Mouse (Mus musculus) cerebellum, postnatal 25 days (tissue): ENCODE measurements around the gene Lhx1.

Experiments
- DNase-seq, 2 experiments: peaks; one replicate each; pipeline ENCODE4 v3.0.0; 2021; ENCODE audit warnings: mixed read lengths in 2 of 2

Gene Lhx1

DNA sequence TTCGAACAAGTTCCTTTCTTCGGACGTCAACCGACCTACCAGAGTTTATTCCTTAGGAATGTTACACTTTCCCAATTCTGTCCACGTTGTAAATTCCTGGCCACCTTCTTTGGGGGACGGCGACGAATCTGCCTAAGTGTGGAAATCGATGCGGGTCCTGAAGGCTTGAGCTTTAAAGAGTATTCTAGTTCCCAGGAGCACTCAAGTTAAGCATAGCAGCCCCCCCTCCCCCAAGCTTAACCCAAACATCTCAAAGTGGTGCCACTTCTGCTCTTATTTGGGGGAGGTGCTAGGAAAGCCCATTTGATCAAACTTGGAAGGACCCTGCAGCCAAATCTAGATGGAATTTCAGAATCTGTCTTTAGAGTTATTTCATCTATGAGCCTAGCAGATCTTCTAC lies 1.1 kb upstream of the Lhx1 start:
- peak in 1 of 2 experiments; percentile 30 for DNase-seq

DNA sequence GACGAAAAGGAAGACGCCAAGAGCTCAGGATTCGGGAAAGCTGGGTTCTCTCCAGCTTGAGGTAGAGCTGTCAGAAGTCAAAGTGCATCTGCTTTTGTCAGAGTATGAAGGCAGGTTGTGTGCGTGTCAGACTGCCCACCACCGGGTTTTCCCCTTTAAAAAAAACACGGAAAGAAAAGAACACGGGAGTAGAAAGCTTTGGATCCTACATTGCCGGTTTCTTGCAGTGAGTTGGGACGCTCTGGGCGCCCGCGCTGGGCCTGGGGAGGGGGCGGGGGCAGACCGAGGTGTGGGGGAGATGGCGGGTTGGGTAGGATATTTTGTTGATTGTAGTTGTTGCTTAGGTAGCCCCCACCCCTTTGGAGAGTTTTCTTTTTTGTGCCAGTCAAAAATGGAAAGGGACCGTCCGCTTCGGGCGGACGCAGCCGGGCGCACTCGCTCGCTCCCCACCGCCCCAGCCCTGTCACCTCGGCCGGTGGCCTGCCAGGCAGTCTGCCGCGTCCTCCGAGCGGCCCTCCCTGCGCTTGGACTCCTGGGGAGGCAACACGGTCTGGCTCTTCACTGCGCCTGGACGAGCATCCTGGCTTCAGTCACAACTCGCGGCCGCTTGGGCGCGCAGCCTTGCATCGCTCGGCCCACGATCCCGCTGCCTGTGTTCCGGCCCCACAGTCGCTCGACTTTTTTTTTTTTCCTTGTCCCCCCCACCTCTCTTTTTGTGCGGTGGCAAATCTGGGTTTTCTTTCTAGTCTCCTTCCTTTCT lies 644 bp downstream of the Lhx1 start:
- DNase-seq = peak; percentile 81 to 83

DNA sequence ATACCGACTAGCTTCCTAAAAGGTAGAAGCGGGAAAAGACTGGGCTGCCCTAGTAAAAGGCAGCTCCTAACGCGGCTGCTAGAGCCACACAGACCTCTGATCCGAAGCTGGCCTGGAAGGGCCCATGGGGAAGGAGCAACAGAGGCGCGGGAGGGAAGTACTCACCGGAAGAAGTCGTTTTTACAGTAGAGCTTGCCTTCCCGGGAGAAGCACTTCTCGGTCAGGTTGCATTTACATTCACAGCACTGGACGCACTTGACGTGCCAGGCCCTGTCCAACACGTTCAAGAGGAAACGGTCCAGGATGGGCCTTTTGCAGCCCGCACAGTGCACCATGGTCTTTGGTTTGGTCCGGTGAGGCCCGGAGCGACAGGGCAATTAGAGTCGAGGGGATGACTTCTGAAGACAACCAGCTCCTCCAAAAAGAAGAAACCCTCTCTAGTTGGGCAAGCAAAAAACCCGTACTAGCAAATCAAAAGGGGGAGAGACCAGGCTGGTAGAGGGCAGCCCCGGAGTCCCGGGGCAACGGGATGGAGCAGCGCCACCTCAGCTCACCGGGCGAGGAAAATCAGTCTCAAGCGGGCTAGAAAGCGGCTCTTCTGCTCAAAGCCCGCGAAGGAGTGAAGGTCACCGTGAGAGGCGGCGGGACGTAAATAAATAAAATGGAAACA lies 1.4 kb downstream of the Lhx1 start:
- DNase-seq = peak; percentile 71 to 78

DNA sequence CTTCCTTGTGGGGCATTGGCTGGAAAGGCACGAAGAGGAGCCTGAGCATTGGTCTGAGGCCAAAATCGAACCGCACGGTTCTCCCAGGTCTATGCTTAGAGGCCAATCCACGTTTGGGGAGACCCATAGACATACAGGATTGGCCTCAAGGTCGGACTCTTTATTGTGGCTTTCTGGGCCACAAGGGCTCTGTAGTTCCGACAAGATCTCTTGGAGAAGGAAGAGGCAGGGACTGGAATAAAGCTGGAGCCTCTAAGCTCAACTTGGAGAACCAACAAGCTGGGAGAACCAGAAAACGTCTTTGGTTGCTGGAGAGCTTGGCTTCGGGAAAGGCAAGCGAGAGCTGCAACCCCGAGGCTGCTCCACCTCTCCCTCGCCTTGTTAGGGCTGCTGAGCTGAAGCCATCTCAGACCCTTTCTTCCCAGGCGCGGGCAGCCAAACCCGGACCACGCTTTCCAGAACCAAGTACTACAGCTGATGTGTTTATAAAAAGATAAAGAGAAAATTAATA lies 2.0 kb downstream of the Lhx1 start:
- DNase-seq = peak; percentile 75 to 76

DNA sequence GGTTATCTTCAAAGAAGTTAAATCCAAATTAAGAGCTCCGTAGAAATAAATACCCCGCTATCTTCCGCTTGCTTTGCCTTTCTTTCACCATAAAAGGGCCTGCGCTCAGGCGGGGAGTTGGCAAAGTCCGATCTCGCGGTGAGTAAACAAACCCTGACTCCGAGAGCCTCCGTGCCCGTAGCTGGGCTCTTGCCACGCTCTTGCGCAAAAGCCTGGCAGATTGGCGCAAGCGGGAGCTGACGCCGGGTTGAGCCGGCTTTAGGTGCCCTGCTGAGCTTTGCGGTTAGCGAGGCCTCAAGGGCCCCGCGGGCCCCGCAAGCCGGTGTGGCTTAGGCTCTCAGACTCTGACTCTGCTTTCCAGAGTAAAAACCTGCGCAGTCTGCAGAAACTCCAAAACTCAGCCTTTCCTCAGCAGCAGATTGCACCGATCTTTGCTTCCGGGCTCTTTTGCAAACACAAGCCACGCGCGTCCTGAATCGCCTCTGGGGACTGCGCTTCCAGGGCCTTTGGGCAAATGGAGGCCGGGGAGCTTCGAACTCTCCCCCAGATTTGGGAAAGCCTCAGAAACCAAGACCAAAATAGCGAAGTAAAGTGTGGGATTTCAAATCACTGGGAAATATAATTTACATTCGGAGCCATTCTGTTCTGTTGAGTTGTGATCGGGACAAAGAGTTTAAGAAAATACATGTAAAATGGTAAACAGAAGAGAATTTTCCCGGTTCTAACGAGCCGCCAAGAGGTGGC lies 2.6 kb downstream of the Lhx1 start:
- peak; percentile 93 for DNase-seq

DNA sequence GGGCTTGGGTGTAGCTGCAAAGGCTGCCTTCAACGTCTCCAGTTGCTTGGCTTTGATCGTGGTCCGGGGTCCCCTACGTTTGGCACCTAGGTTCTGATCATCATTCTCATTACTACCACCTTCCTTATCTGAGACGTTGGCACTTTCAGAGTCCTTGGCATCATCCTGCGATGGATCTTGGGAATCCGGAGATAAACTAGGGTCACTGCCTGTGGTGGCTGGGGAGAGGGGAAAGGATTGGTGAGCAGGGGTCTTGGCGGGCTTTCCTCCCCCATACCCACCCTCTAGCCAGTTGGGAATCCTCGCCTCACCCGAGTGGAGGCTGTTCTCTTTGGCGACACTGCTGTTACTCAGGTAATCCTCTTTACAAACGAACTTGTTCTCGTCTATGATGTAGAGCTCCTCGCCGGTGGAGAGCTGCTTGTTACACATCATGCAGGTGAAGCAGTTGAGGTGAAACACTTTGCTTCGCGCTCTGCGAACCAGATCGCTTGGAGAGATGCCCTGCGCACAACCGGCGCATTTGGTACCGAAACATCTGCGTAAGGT lies 3.5 kb downstream of the Lhx1 start:
- peak; percentile 63 to 68 for DNase-seq

DNA sequence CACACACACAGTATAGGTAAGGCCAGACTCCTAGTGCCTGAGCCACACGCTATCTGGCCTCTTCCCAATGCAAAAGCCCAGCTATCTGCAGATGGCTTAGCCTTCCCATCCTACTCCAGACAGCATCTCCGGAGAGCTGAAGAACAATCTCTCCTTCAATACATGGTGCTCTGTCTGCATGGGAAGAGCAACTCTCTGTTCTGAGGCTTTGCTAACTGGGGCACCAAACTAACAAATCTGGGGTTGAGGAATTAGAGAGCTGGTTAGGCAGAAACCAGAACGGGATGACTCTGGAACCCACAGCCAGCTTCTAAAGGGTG lies 4.3 kb downstream of the Lhx1 start:
- peak; percentile 56 to 61 for DNase-seq

- DNase-seq = peak; percentile 55 to 61
These were observed 4.9 kb downstream of the Lhx1 start for GRCm38 (mm10) chr11:84520269-84521070.

- peak; percentile 47 to 62 for DNase-seq
These were observed 5.6 kb downstream of the Lhx1 start for GRCm38 (mm10) chr11:84519576-84520268.

DNA sequence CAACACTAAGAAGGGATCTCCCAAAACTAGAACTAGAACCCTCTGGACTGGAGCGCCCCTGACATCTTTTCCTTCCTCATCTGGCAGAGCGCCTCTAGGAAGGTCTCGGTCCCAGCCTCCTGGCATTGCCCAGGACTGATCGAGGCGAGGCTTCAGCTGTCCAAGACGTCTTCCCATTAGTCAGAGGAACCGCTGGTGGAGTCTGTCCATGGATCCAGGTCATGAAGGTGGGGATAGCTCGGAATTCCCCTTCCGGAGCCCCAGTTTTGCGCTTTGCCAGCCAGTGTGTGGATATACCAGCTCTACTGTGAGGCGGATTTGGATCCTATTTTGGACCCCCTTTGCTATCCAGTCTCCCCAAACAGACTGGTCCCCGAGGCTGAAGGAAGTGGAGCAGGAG lies 6.3 kb downstream of the Lhx1 start:
- peak; percentile 38 to 54 for DNase-seq

- no peak for DNase-seq
These were observed 7.1 kb downstream of the Lhx1 start for GRCm38 (mm10) chr11:84518261-84518660.

DNA sequence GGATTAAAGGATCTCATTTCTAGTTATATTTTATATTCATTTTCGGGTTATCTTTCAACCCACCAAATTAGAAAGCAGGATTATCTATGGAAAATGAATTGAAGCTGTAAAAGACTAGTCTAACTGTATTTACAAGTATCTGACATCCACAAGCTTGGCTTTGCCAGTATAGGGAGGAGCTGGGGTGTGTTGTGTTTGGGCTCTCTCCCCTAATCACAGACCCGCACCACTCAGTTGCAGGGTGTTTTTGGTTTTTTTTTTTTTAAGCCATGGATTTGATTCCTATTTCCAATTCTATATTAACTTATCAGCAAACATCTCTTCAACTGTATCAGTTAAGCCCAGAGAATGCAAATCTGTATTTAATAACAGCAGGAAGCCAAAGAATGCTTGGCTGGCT lies 7.9 kb downstream of the Lhx1 start:
- DNase-seq = no peak

DNA sequence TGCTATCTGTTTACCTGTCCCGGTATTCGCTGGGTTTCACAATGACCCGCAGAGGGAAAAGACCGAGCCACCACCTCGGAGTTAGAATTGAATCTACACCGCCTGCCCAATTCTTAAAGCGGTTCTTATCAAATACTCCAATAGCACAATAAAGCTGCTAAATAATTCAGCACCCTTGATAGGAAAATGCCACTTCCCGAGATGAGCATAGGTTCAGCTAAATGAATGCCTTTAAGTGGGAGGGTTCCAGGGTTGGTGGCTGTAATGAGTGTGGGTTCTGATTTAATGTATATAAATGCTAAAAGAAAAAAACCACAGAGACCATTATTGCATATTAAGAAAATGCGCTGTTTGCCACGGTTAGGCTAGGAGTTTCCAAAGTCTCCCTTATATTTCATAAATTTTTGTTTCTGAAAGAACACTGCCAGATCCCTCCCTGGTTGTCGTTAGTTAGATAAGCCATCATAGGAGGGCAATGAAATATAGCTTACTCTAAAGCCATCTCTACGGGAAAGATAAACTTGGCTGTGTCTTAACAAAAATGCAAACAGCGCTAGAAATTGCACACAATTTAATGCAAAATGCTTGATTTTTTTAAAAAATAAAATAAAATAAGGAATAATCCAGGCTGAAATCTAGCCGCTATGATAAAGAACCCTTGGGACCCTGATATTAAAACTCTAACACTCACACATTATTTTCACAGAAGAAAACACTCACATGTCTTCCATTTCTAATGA lies 8.7 kb downstream of the Lhx1 start:
- DNase-seq = no peak

DNA sequence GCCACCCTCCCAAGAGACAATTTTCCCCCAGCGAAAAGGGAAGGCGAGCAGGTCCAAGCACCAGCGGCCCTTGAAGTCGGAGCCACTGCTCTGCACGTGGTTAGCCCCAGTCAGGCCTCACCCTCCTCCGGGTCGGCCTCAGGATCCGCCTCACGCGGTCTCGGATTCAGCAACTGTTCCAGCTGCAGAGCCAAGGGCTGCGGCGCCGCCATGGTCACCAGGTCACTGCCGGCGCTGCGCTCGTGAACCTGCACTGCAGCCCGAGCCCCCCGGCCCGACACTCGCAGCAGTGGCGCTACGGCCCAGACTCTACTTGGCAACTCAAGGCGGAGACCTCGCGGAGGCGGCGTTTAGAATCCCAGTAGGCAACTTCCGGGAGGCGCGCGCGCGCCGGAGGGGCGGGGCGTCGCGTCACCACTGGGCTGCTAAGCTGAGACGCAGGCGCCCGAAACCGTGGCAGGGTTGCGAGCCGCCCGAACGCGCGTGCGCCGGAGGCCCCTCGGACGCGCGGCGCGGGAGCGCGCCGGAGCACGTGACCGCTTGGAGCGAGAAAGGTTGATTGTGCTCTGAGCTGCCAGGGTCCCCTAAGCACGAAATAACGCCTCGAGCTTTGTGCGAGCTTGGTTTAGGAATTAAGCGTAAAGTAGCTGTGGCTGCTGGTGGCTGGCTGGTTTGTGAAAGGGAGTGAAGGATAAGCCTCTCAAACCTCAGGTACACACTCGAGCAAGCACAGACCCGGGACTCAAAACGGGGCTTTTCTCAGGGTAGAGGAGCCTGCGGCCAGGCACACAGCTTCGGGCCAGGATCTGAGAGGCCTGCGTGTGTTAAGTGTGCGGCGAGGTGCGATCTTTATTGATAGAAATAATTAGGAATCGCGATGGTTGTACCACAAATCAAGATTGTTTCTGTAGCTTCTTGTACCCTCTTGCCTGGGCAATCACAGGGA lies 11.9 kb downstream of the Lhx1 start, which contains the start of gene Aatf:
Aatf (minus strand) TSS at position 352 of the 946 bp plus-strand sequence.
- peak; percentile 98 to 99 for DNase-seq

GRCm38 (mm10) chr11:84512031-84512430 lies 13.3 kb downstream of the Lhx1 start:
- DNase-seq = no peak

DNA sequence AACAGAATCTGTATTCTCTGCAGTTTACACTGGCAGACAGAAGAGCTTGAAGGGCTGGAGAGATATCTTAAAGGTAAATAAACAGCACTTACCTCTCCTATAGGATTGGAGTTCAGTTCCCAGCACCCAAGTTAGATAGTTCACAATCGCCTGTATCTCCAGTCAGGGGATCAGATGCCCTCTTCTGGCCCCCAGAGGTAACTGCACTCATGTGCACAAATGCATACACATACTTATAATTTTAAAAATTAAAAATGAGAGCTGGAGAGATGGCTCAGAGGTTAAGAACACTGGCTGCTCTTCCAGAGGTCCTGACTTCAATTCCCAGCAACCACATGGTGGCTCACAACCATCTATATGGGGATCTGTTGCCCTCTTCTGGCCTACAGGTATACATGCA lies 21.0 kb downstream of the Lhx1 start:
- no peak for DNase-seq

DNA sequence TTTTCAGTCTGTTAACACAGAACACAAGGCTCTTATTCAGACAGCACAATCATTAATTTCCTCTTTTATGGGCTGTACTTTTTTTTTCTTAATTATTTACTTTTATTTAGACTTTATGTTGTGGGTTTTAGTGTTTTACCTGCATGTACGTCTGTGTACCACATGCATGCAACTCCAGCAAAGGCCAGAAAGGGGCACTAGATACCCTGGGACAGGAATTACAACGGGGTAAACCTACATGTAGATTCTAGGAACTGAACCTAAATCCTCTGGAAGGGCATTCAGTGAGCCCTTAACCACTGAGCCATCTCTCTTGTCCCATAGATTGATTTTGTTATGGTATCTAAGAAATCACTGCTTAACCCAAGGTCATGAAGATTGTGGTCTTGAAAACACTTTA lies 27.4 kb downstream of the Lhx1 start:
- DNase-seq = peak; percentile 22 to 56

DNA sequence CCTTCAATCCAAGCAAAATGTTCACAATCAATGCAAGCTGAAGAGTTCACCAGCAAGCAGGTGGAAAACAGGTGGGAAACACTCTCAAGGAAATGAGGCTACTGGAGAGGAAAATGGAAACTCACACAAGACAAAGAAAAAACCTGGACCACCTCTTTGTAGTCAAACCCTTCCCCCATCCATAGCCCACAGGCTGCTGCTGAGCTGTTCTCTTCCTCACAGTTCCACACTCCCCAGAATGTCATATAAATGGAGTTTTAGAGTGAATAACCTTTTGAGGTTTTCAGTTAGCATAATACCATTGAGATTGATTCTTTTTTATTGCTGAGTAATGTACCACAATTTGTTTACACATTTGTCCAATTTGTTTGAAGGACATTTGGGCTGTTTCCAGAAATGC lies 28.4 kb downstream of the Lhx1 start:
- no peak for DNase-seq

DNA sequence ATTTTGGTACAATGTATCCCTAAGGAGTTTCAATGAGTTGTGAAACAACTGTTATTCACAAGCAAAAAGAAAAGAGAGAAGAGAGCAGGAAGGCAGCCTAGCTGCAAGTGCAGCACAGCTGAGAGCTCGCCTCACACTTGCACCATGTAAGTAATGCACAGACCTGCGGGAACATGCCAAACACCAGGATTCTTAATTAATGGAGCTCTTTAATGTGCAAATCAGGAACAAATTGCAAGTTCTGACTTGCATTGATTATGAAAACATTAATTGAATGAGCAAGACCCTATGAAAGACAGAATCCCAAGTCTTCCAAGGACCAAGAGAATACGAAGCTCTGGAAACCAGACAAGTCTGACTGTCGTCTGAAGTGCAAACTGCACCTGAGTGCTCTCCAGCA lies 29.6 kb downstream of the Lhx1 start:
- DNase-seq = no peak

GRCm38 (mm10) chr11:84481661-84482060 lies 43.7 kb downstream of the Lhx1 start:
- no peak for DNase-seq
